Mouse (Mus musculus): Measurements from ENCODE around the gene Trpm1.

- TF ChIP-seq CTCF (IDR thresholded peaks at IDR 0.05; ENCODE audit: borderline replicate concordance, insufficient read depth, low read depth, low read length) (peak; percentile 9; the same call in 1 of the 2 replicates), POLR2A (IDR thresholded peaks at IDR 0.05; ENCODE audit: borderline replicate concordance, insufficient read depth, low read length) (no peak)
These were observed 25.7 kb downstream of the Trpm1 start for GRCm38 (mm10) chr7:64179310-64179709.

All from cerebellum, adult 2 months (tissue).